Mouse (Mus musculus): ENCODE results near the gene Gm1604a.
"Not testable (repeated sequence)": the region's sequence is repeated elsewhere in the genome, so short reads cannot be mapped to it uniquely, and the experiment has no call there.

- TF ChIP-seq POLR2A (IDR thresholded peaks at IDR 0.05; ENCODE audit: borderline replicate concordance, control insufficient read depth, low read depth, low read length); CTCF (IDR thresholded peaks at IDR 0.05; ENCODE audit: control insufficient read depth, insufficient read depth, low read length): not testable (repeated sequence)
Measured at GRCm38 (mm10) chr17:7030204-7030603, 4.8 kb downstream of the Gm1604a start.

Data from bone marrow, adult 2 months (tissue).